Mouse (Mus musculus): ENCODE measurements at regions not wholly inside any gene's neighbourhood (a gene's known extent, or its start where the extent isn't known, plus 50 kb on each side); places are given as distances from the start of the nearest gene placed in this dataset.

DNA sequence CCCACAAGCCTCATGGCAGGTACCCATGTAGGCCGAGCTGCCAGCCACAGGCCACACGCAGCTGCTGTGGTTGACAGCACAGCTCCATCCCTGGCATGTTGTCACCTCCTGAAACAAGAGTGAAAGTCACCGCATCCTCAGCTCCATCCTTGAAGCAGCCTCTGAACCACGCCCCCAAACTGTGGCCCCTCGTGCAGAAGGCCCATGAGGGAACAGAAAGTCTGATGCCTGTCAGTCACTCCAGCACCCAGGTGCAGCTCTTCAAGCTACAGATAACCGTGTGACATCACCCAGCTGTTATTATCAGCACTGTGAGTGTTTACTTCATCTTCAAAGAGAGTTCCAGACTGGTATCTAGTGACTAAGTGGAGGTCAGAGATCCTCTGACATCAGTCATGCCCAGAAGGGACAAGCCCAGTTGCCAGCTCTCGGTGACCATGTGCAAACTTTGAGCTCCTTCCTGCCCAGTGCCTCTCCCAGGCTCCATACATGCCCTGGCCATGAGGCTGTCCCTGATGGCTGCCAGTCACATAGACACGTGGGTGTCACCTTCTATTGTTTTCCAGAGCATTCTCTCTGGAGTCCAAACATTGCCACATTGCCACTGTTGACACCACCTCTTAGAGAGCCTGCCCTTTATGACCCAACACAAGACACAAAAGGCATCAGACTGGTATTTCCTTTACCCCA is 97.8 kb downstream of the Tomm20 start:
- no peak for TF ChIP-seq CTCF (IDR thresholded peaks at IDR 0.05; ENCODE audit: extremely low read depth, insufficient read length, insufficient replicate concordance, low read depth, low read length)
- no peak for TF ChIP-seq POLR2A (IDR thresholded peaks at IDR 0.05; ENCODE audit: low read depth, low read length)

Measured in small intestine, adult 2 months (tissue).